Mouse (Mus musculus): Measurements from ENCODE around the gene Vmn1r209. TPM values are rescaled to one million over a fixed set of nuclear protein-coding genes. Genes with fewer than 3 reads are reported as not detected.
"Not testable (repeated sequence)": the region's sequence is repeated elsewhere in the genome, so short reads cannot be mapped to it uniquely, and the experiment has no call there.

Gene Vmn1r209
- polyA plus RNA-seq, 1 experiment from 2014 or later, result not detected

DNA sequence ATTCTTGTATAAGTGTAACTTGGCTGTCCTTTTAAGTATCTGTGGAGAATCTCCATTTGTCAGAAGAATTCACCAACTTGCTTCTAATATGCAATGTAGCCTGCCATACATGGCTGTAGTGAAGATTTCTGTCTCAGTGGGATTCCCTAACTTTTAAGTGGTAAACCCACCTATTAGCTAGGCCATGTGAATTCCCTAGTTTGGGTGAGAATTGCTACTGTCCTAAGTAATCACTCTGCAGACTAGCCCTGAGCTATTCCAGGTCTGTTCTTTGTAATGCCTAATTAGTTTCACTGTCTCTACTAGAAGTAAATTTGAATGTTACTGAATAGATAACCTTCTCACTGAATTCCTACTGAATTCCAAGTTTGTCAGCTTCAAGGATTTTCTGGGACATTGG is 25.3 kb downstream of the Vmn1r209 start:
- ATAC-seq (ENCODE audit: low FRiP score, low TSS enrichment); H3K4me2 ChIP-seq (replicated peaks; ENCODE audit: low read depth); H3K27ac ChIP-seq (replicated peaks): not testable (repeated sequence)

DNA sequence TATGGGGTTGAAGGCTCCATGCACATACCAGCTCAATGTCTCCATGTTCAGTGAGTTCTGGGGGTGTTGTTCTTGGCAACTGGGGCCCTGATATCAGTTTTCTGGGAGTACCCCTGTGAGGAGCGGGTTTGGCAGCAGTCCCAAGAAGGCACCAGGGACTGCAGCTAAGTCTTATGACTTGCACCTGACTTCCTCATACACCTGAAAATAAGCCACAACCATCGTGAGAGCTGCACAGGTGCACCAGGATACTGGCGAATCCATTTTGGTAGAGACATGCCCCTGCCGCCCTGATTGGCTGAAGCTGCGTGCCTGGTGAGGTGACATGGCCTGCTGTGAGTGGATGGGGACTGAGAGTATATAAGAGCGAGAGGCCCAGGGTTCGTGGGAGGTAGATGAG is 32.2 kb downstream of the Vmn1r209 start, which contains the start of gene Vmn1r208:
Gene Vmn1r208, minus strand, starts transcription at position 101 of the 400 bp plus-strand sequence.
- not testable (repeated sequence) for H3K4me1 ChIP-seq (replicated peaks; ENCODE audit: control insufficient read depth, insufficient read depth); H3K4me2 ChIP-seq (replicated peaks; ENCODE audit: low read depth); H3K9me3 ChIP-seq (ENCODE audit: control insufficient read depth, low read length); H3K27me3 ChIP-seq (ENCODE audit: control insufficient read depth, insufficient read depth, low read length); DNase-seq (ENCODE audit: low spot score); H3K27ac ChIP-seq (replicated peaks); H3K4me3 ChIP-seq (ENCODE audit: low read depth, low read length); H3K9ac ChIP-seq (ENCODE audit: low read length); H3K36me3 ChIP-seq (ENCODE audit: control insufficient read depth, insufficient read depth, low read length); ATAC-seq (ENCODE audit: low FRiP score, low TSS enrichment)
- WGBS, result no CpG with 5 or more reads among the region's 7 CpGs

More for the DNA sequence above, 25.3 kb downstream of the Vmn1r209 start:
- H3K4me1 ChIP-seq (replicated peaks; ENCODE audit: control insufficient read depth, insufficient read depth); H3K4me3 ChIP-seq (ENCODE audit: low read depth, low read length); H3K27me3 ChIP-seq (ENCODE audit: control insufficient read depth, insufficient read depth, low read length); DNase-seq (ENCODE audit: low spot score); H3K36me3 ChIP-seq (ENCODE audit: control insufficient read depth, insufficient read depth, low read length); H3K9me3 ChIP-seq (ENCODE audit: control insufficient read depth, low read length); H3K9ac ChIP-seq (ENCODE audit: low read length): not testable (repeated sequence)

DNA sequence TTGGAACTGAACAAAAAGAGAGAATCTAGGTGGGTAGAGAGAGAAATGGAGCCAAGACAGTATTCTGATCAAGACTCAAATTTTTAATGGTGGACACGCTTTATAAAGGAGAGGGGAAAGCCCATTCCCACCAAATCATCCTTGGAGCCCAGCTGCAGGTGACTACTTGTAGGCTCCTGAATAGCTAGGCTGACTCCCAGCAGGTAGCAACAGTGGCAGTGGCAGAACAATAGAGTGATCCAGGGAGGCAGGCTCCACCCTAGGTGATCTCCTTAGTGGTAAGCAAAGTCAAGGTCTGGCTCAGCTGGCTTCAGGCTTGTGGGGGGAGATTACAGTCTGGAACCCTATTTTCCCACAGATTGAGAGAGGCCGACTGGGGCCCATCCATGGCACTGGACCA is 37.9 kb downstream of the Vmn1r209 start:
- not testable (repeated sequence) for H3K4me1 ChIP-seq (replicated peaks; ENCODE audit: control insufficient read depth, insufficient read depth); H3K36me3 ChIP-seq (ENCODE audit: control insufficient read depth, insufficient read depth, low read length); H3K27me3 ChIP-seq (ENCODE audit: control insufficient read depth, insufficient read depth, low read length); H3K27ac ChIP-seq (replicated peaks); H3K4me3 ChIP-seq (ENCODE audit: low read depth, low read length); ATAC-seq (ENCODE audit: low FRiP score, low TSS enrichment); H3K9ac ChIP-seq (ENCODE audit: low read length); H3K4me2 ChIP-seq (replicated peaks; ENCODE audit: low read depth); DNase-seq (ENCODE audit: low spot score); H3K9me3 ChIP-seq (ENCODE audit: control insufficient read depth, low read length)
- 67% methylated on average over 1 of the region's 2 CpGs for WGBS

Other genes with a start within 250 kb of the Vmn1r209 start
- not detected in 2 replicates for gene Vmn1r205, start 216.7 kb downstream of the Vmn1r209 start, polyA plus RNA-seq (2015; fragmentation: Nextera tagmentation; extraction: Ambion mirVana)
- not detected in 2 replicates for gene Vmn1r206, start 185.4 kb downstream of the Vmn1r209 start, polyA plus RNA-seq (2015; fragmentation: Nextera tagmentation; extraction: Ambion mirVana)
- not detected in 2 replicates for gene Vmn1r207-ps, start 80.1 kb downstream of the Vmn1r209 start, polyA plus RNA-seq (2015; fragmentation: Nextera tagmentation; extraction: Ambion mirVana)
- gene Vmn1r208, start 32.3 kb downstream of the Vmn1r209 start, polyA plus RNA-seq (2015; fragmentation: Nextera tagmentation; extraction: Ambion mirVana), result 0.04 TPM in 1 of 2 replicates, not detected in the other
- gene Vmn1r210, start 21.7 kb upstream of the Vmn1r209 start, polyA plus RNA-seq (2015; fragmentation: Nextera tagmentation; extraction: Ambion mirVana), result not detected in 2 replicates
- not detected in 2 replicates for gene Vmn1r211, start 47.9 kb upstream of the Vmn1r209 start, polyA plus RNA-seq (2015; fragmentation: Nextera tagmentation; extraction: Ambion mirVana)
- not detected in 2 replicates for gene Vmn1r212, start 74.5 kb upstream of the Vmn1r209 start, polyA plus RNA-seq (2015; fragmentation: Nextera tagmentation; extraction: Ambion mirVana)
- gene Vmn1r213, start 198.0 kb upstream of the Vmn1r209 start, polyA plus RNA-seq (2015; fragmentation: Nextera tagmentation; extraction: Ambion mirVana), result not detected in 2 replicates
- gene Vmn1r214, start 220.7 kb upstream of the Vmn1r209 start, polyA plus RNA-seq (2015; fragmentation: Nextera tagmentation; extraction: Ambion mirVana), result not detected in 2 replicates

All from stomach, postnatal 0 days (tissue).